In the genomic region with DNA sequence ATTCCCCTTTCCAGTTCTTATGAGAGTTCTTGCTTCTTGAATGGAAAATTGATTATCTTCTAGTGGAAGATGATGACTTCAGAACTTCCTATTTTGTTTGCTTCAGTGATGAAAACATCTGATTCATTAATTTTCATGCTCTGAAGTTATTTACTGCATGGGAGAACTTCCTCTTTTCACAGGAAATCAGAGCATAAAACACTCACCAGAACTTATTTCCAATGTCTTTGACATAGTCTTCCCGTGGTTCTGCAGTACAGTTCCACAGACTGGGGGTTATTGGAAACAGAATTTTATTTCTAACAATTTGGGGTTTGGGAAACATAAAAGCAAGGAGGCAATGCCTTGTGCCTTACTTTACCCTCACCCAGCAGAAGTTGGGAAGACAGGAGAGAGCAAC, we compare ENCODE assay signal across 17 mouse cellular contexts. TPM values are rescaled to one million over a fixed set of nuclear protein-coding genes. Genes with fewer than 3 reads are reported as not detected.
"Had no signal": no experiment of that assay in that cellular context is flagged by ENCODE, and none has a peak within 500 bp of the region (broad histone marks: within the 10 kb centered on the region; RNA-seq: fewer than 3 reads in every experiment).

No protein-coding gene starts in this region.

- H3K4me1 ChIP-seq: liver, embryonic 15.5 days; midbrain, embryonic 13.5 days had no signal

- H3K27ac ChIP-seq: liver, embryonic 15.5 days; midbrain, embryonic 13.5 days had no signal

- H3K27me3 ChIP-seq: liver, embryonic 15.5 days; midbrain, embryonic 13.5 days had no signal

- H3K9ac ChIP-seq: liver, embryonic 15.5 days; lung, embryonic 14.5 days; midbrain, embryonic 13.5 days had no signal

- ATAC-seq: midbrain, embryonic 13.5 days had no signal

- H3K9me3 ChIP-seq: liver, embryonic 15.5 days; midbrain, embryonic 13.5 days had no signal

- DNase-seq: kidney, postnatal 14 days; left cerebral cortex, postnatal 4 days; lung, embryonic 14.5 days; lung, postnatal 10 days; lung, postnatal 4 days; thymus, postnatal 36 days had no signal

- H3K36me3 ChIP-seq: liver, embryonic 15.5 days; midbrain, embryonic 13.5 days had no signal

- H3K4me2 ChIP-seq: liver, embryonic 11.5 days; liver, embryonic 15.5 days; lung, embryonic 14.5 days; midbrain, embryonic 13.5 days had no signal

- H3K4me3 ChIP-seq: liver, embryonic 15.5 days; midbrain, embryonic 13.5 days had no signal

RNA-seq across cellular contexts. Expression of gene Tnfsf18, which starts 25.8 kb away (rescaled TPM):
- total RNA-seq: layer of hippocampus, adult 8-10 months; left cerebral cortex, adult 18-20 months; left cerebral cortex, postnatal 10 days; left cerebral cortex, postnatal 4 days; midbrain, postnatal 0 days had no signal
- polyA plus RNA-seq: kidney, embryonic 14.5 days; large intestine, adult 2 months; liver, embryonic 11.5 days; liver, embryonic 15.5 days; midbrain, embryonic 13.5 days; midbrain, postnatal 0 days; neural tube, embryonic 14.5 days; stomach, embryonic 16.5 days had no signal
